Mouse (Mus musculus): ENCODE results near the gene Ankfn1.

The Ankfn1 gene

DNA sequence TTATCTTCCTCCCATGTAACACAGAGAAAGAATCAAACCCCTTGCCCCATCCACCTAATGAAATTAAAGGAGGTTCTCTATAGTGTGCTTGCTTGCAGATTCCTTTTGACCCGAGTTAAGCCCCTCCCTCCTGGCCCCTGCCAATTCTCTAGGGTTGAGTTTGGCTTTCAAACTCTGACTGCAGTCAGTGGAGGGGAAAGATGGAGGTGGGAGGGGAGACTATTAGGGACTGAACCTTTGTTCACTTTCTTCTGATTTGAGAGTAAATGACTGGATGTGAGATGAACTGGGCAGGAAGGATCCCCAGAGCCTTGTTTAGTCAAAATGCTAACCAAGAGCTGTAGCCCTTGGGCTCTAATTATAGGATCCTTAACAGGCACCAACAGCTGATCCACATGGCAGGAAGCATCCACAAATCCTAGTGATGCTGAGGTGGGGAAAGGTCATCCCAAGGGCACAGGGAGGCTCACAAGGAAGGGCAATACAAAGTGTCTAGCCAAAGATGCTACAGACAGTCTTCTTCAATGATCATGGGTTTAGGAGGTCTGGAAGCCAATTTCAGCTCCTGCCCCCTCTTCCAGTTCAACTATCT lies 103.4 kb downstream of the Ankfn1 start:
- no peak for DNase-seq

DNA sequence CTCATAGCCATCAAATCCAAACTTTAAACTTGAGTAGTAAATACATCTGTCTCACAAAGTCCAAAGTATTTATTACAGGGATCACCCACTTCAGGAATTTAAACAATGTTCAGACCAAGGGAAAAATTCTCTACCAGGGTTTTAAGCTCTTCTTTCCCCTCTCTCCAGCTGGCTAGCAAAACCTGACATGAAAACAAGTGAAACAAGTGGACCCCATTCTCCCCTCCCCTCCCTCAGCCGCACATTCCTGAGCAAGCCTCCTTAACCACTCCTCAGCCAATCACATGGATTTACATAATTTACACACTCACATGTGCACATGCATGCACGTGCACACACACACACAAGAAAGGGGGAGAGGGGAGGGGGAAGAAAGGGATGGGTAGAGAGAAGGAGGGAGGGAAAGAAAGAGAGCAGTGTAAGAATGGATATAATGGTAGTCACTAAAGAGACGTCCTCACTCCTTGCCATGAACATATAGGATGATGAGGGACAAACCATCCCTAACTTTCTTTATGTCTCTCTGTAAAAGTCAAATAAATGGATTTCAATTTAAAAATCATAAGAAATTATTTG lies 104.9 kb downstream of the Ankfn1 start:
- no peak for DNase-seq

DNA sequence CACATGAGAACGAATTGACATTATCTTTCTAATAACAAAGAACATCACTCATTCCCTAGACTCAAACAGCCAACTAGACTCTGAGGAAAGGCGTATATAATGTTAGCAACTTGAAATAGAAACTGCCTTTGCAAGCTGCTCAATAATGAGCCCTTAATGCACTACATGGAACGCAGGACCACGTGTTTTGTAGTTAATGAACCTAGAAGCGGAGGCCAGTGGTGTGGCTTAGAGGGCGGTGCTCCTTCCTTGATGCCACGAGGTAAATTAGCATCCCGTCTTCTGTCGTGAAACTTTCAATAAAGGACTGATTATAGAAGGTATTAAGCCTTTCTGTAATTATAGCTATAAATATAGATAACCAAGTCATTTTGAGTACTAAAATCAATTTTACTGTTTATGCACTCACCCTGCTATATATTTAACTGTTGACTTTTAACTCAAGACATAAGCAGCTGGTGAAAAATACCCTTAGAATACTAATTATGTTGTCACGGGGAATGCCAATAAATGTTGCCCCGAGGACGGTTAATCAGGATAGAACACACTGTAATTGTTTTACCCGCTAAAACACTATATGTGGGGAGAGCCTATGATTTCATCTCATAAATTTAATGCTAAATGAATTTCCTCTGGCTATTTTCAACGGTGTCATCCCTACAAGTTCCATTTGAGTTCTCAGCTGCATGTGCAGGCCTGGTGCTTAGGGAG lies 112.1 kb downstream of the Ankfn1 start:
- no peak for DNase-seq

DNA sequence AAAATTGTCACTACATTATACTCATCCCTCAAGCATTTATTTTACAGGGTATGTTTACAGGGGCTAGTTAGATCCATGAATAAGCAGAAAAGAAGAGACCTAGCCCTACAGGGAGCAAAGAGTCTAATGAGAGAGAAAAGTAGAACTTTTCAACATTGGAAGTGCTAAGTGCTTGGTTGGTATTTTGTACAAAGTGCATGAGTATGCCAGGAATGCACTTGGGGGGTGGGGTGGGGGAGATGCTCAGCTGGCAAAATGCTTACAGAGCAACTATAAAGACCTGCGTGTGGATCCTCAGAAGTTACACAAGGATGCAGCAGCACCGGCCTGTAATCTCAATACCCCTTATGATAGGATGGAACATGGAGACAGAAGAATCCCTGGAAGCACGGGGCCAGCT lies 118.4 kb downstream of the Ankfn1 start:
- no peak for DNase-seq

DNA sequence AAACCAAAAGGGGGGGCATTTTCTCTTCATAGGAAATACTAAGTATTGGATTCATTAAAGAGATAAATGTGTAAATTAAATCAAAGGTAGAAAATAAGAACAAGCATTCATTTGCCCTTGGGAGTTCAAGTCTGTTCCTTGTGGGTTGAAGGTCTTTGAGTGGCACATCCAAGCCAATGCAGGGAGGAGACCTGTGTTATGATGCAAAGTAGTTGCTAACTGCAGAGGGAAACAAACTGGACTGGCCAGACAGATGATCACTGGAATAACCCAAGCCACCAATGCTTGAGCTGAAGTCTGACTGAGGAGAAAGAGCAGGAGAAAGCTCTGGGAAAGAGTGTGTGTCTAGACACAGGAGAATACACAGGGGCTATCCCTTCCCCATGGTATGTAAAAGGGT lies 120.9 kb downstream of the Ankfn1 start:
- DNase-seq: no peak

DNA sequence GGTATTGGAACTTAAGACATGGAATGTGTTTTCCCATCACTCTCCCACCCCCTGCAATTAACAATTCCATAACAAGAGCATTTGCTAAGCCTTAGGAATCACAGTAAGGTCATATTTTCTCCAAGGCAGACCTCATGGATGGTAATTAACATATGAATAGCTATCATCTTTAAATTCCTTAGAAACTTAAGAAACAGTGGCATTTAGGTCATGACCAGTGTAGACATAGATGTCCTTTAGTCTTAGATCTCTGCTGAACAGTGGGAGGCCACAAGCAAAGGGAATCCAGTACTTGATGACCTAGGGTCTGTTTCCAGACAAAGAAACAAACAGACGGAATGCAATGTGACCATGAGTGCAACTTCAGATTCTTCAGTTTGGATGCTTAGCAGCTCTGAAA lies 141.7 kb downstream of the Ankfn1 start:
- DNase-seq: no peak

DNA sequence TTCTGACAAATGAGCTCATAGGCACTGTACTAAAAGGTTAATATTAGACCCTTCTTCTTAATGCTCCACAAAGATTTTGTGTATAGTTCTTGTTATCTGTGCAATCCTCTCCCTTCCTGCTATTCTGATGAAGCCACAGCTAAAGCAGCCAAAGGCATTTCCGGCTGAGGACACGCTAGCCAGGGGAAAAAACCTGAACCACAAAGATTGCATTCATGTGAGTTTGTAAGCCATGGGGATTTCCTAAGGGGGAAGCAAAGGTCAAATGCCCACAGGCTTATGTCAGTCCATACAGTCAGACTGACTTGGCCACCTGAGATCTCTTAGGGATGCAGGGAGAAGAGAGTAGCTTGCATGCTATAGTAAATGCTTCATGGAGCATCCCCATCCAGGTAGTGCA lies 146.1 kb downstream of the Ankfn1 start:
- DNase-seq: no peak

DNA sequence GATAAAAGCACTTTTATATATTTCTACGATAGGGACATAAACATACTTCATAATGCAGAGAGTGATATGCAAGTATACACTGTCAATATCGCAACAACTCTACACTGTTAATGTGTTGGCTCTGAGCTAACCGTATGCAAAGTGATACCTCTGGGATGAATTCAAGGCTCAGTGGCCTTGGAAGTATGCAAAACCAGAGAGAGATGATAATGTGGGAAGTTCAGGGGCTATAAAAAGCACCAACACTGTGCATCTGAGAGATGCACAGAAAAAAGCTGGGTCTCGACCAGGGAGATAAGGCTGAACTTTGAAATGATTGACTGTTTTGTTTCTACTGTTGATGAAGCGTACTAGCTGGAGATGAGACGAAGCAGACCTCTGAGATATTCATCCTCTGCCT lies 148.9 kb downstream of the Ankfn1 start:
- no peak for DNase-seq

DNA sequence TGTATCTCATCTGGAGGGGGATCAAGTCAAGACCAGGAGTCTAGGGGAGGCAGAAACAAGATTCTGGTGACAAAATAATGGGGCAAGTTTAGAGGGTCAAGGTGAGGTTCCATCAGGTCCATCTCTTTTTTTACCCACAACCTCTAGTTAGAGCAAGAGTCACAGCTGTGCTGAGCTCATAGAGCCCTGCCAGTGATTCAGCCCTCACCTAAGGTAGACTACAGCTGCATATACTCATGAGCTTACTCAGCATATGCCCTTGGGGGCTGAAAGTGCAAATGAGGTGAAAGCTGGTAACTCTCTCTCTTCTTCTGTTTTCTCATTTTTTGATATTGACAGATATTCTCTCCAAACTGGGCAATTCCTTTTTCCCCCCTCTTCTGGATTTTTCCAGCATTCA lies 150.2 kb downstream of the Ankfn1 start:
- DNase-seq: no peak

DNA sequence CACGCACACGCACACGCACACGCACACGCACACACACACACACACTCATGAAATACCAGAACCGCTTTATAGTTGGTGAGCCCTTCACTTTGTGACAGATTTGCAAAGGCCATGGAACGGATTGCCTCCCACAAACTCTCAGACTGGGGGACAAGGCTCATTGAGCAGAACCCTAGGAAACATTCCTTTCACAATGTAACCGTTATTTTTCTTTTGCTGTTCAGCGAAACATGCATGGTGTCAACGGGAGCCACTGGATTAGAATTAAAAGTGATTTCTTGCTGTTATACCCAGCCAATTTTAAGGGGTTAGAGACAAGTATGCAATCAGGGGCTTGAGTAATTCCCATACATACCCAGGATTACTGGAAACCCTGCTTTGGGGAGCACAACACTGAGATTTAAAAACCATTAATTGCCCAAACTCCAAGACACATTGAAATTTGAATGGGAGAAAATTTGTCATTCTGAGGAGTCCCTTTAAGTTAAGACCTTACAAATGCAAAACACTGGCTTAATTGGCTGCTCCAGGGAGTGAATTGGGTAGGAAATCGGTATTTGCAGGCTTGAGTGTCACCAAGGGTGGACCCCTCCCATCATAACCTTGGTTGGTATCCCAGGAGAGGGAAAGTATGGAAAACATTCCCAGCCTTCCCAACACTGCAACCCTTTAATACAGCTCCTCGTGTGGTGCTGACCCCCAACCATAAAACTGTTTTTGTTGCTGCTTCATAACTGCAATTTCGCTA lies 153.6 kb downstream of the Ankfn1 start:
- no peak for DNase-seq

DNA sequence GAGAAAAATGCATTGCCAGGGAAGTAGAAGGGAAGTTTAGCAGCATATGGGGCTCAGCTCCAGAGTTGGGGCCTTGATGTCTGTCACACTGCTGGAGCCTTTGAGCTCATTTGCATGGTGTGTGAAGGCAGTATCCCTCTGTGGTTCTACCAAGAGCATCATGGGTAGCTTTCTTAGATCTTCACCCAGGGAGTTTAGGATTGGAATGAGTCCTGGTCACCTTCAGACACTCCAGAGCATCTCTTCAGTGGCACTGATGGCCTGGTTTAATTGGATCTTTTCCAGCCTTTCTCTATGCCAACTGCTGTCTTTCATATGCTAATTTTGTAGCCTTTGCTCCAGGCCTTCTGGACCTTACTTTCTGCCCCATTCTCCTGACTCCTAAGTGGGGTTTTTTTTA lies 157.5 kb downstream of the Ankfn1 start:
- DNase-seq: no peak

DNA sequence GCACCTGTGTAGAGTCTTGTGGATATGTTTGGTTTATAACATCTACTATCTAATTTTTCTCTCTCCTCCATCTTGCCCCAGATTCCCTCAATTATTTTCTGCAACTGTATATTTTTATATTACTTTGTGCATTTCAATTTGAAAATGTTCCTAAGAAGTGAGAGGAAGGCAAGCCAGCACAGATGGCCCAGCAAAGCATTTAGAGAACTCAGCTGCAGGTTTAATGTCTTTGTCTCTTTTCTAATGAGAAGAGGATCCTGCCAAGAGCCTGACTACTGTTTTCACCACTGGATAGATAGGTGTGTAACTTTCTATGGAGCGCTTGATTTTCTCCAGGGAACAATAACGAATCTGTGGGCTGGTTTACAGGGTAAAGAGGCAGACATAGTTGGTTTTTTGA lies 161.6 kb downstream of the Ankfn1 start:
- no peak for DNase-seq

DNA sequence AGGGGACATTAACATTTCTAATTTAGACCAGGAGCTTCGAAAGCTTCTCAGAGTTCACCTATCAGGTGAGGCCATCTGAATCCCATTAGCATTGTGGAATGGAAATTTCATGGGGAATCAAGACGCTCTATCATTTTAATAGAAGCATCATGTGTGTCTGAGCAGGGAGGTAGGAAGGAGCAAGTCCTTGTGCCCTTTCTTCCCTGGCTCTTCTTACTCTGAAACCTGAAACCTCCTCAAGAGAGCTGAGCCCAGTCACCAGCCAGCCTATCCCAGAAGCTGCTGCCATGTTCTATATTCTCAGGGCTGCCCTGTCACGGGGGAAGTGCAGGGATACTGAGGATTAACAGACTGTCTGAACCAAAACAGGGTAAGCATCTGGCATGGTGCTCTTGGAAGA lies 165.9 kb downstream of the Ankfn1 start:
- no peak for DNase-seq

DNA sequence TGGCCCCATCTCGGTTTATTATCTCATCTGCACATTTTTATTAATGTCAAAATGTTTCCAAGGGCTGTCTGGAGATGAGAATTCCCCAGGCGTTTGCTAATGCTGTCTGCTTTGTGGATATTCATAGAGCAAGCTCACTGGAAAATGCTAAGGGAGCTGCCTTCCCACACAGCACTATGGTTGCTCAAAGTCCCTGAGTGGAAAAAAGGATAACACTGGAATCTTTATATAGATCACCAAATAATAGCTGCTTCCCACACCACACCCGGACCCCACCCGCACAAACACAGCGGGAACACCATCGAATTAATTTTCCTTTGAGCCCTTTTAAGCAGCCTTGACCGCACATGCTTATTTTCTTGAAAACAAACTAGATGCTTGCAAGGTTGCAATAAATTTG lies 169.4 kb downstream of the Ankfn1 start:
- no peak for DNase-seq

DNA sequence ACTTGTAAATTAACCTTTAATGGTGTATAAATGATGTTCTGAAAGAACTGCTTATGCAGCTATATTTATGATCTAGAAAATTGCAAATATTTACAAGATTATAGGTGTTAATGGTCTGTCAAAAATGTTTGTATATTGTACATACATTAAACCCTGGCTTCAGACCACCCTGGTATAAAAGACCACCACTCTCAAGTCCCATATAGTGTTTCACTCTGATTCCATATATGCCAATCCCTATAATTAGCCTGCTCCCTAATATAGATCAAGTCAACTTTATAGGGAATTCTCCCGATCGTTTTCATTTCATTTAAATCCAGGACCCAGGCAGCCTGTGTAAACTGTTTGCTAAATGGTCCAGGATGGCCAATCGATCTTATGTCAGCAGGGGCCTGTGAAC lies 170.2 kb downstream of the Ankfn1 start:
- no peak for DNase-seq

DNA sequence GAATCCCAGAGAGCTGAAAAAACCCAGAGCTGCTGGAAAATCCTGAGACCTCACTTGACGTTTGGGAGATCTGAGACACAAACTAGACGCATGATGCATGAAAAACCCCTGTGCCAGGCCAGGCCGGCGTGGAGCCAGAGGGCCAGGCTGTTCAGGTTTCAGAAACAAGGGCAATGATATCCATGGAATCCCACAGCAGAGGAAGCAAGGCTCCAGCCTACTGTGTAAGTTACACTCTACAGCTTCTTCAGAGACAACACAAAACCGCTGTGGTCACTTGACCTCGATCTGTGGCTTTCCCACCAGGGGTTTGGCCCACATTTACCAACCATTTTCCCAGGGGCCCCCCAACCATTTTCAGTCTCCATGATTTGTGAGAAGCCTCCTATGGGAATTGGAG lies 171.1 kb downstream of the Ankfn1 start:
- no peak for DNase-seq

DNA sequence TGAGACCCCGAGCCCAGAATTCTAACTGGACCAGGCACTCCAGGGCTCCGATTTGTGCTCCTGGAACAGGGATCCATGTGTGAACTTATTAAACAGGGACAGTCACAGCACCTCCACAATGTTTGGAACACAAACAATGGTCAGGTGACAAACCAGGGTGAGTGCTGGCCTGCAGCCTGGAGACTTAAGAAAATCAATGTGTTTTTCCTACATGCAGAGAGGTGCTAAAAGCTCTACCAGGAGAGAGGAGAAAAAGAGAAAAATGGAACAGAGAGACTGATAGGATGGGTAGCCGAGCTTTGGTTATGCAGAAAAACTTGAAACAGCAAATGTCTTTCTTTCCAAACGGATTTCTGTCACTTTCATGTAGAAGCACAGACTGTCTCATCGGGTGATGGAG lies 174.5 kb downstream of the Ankfn1 start:
- DNase-seq: no peak

DNA sequence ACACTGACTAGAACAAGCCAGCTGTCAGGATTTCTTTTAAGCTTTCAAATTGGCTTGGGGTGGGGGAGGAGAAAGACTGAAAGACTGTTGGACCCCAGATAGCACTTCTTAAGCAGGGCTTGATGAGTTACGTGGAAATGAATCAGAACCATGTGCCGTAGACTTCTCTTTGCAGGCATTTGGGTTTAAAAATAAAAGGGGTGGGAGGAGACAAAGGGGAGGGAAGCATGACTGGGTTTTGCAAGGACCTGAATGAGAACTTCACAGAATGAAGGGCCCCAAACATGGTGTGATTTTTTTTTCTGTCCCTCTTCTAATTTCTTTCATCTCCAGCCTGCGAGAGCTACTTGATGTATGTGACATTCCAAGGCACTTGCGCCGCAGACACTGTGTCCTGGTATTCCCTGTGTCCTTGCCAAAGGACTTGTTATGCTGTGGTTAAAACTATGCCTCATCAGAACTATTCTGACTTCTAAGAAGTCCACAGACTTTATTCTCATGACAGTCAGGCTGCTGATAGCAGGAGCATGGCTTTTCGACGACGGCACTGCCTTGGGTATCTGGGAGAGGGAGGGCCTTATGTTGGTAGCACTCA lies 176.4 kb downstream of the Ankfn1 start:
- DNase-seq: no peak

DNA sequence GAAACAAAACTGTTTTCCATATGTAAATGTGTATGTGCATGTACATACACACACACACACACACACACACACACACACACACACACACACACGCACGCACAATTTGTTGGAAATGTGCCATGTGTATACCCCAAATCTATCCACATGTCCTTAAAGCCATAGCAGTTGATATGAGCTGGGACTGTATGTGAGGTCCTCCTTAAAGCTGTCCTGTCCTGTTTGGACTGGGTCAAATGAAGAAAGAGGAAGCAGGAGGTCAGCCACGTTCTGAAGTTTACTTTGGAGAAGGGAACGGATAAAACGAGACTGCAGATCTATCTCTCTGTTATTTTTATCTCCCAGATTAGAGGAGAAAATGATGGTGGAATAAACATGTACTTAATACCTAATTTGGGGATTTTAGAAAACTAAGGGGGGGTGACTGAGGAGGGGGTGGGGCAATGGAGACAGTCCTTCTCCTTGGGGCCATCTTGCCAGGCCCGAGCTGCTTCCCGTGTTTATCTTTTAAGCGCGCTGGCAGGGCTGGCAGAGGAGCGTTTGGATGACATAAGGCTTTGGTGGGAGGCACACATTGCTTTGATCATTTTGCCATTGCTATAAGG lies 187.1 kb downstream of the Ankfn1 start:
- no peak for DNase-seq

DNA sequence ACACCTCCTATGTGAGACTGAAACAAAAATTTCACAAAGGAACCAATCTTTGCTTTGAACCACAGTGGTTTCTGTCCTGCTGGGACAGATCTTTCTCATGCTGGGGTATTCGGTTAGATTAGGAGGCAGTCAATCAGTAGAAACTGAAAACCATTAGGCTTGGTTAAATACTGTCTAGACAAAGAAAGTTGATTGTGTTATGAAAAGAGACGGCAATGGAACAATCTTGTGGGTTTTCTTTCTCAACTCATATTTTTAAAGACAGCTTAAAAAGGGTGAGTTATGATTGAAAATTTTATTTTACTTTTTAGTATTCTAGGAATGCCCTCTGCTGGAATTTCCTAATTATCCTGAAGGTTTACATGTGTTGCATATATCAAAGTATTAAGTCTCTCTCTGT lies 191.1 kb downstream of the Ankfn1 start:
- DNase-seq: no peak

DNA sequence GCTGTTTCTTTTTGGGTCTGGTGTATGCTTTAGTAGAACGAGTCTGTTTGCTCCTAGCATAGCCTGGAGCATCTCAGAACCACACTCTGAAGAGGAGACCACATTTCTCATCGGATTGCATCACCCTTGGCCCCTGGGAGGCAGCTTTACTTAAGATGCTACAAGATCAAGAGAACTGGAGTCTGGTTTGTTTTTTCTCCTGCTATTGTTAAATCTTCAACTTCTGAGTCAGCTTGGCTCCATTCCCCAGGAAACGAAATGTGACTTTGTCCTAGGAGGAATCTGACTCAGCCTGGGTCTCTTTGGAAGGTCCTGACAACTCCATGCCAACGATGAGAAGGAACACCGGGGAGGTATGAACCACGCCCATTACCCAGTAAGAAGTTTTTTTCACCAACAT lies 197.6 kb downstream of the Ankfn1 start:
- no peak for DNase-seq

DNA sequence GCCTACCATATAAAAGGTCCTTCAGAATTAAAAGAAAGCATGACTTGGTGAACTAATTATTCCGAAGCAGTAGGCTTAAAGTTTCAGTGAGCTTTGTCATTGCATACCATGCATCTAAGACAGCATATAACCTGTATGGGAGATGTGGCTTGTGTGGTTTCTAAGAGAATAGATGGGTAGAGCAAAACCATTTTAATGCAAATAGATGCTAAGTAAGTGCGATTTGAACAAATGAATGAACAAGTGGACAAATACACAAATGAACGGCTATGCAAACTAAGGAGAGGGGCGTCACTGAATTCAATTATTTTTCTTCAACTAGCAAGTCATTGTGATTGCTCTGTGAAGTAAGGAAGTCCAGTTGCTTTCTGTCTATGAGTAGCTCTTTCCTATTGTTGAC lies 198.3 kb downstream of the Ankfn1 start:
- DNase-seq: no peak

DNA sequence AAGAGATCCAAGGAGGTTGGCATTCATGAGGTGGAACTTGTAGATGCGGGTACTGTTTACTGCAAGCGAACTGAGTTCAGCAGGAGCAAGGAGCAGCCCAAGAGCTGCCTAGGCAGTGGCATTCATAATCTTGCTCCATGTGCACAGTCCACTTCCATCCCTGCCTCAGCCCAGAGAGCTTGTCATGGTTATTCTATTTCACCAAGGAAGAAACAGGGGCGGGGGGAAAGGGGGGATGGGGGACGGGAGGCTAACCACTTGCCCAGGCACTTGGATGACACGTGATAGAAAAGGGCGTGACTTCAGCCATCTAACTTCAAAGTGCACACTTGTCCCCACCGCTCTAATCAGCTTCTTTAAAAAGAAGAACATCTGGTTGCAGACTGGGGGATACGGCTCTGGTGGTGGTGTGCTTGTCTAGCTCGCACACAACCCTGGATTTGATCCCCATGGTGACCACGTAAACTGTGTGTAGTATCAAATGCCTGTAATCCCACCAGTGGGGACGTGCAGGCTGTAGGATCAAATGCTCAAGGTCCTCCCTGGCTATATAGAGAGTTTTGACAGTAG lies 203.1 kb downstream of the Ankfn1 start:
- DNase-seq: no peak

Measured in thymus, postnatal 4 days (tissue).